Mouse (Mus musculus) lung, postnatal 0 days (tissue): ENCODE data around the gene Ppp1r9a. TPM values are rescaled to one million over a fixed set of nuclear protein-coding genes. Genes with fewer than 3 reads are reported as not detected.
"Not testable (repeated sequence)": the region's sequence is repeated elsewhere in the genome, so short reads cannot be mapped to it uniquely, and the experiment has no call there.

Experiments
- ATAC-seq: fragments of 200-750 bp; cut with Nextera tagmentation; 2 replicates; pipeline ENCODE4 v1.8.0; 2017; ENCODE audit warnings: moderate library complexity
- DNase-seq: peaks from one replicate; pipeline ENCODE4 v3.0.0-alpha.2; 2016; ENCODE audit warnings: low spot score
- H3K27ac ChIP-seq: fragments of 300-500 bp; sonication (generic); 2 replicates; pipeline ENCODE4 v1.5.1; 2014; ENCODE audit warnings: antibody characterized with exemption, mild to moderate bottlenecking, low read length, mixed read lengths
- H3K27me3 ChIP-seq: fragments of 300-500 bp; sonication (generic); replicated peaks from 2 replicates; pipeline ENCODE4 v1.6.1; 2014; ENCODE audit warnings: low read length, mixed read lengths; ENCODE audit not compliant: insufficient read depth
- H3K36me3 ChIP-seq: fragments of 300-500 bp; sonication (generic); 2 replicates; pipeline ENCODE4 v1.6.1; 2014; ENCODE audit warnings: low read length, mixed read lengths; ENCODE audit not compliant: insufficient read depth
- H3K4me1 ChIP-seq: fragments of 300-500 bp; sonication (generic); 2 replicates; pipeline ENCODE4 v1.6.1; 2014; ENCODE audit warnings: antibody characterized with exemption, low read depth, low read length, mixed read lengths; ENCODE audit not compliant: insufficient read depth
- H3K4me2 ChIP-seq: fragments of 300-500 bp; sonication (generic); replicated peaks from 2 replicates; pipeline ENCODE4 v1.6.1; 2014; ENCODE audit warnings: low read depth, mild to moderate bottlenecking, low read length, moderate library complexity, mixed read lengths
- H3K4me3 ChIP-seq: fragments of 300-500 bp; sonication (generic); 2 replicates; pipeline ENCODE4 v1.5.1; 2014; ENCODE audit warnings: low read depth, low read length
- H3K9ac ChIP-seq: fragments of 300-500 bp; sonication (generic); replicated peaks from 2 replicates; pipeline ENCODE4 v1.6.1; 2014; ENCODE audit warnings: low read depth, mild to moderate bottlenecking
- H3K9me3 ChIP-seq: fragments of 300-500 bp; sonication (generic); 2 replicates; pipeline ENCODE4 v1.6.1; 2016; ENCODE audit warnings: low read length, mixed read lengths
- CTCF ChIP-seq: IDR thresholded peaks from 2 replicates; pipeline ENCODE4 v1.5.1; 2016; ENCODE audit warnings: antibody characterized with exemption, mild to moderate bottlenecking
- EP300 ChIP-seq: IDR thresholded peaks from 2 replicates; pipeline ENCODE4 v1.6.1; 2016; ENCODE audit warnings: antibody characterized with exemption, mild to moderate bottlenecking, control low read depth
- WGBS: fragments of 180-500 bp; shearing (Covaris S2); extraction: QIAGEN DNeasy Blood & Tissue Kit; methylation state at CpG from one replicate; pipeline ENCODE4 v1.1.7; 2014; 5-methylcytosine and 5-hydroxymethylcytosine counted together
- polyA plus RNA-seq: library from polyadenylated mRNA; unstranded; fragments of >200 nt; fragmentation: Nextera tagmentation; extraction: Ambion mirVana; gene quantifications from 2 replicates; pipeline ENCODE4 v1.2.1, GENCODE M21; 2015

Gene Ppp1r9a
- polyA plus RNA-seq, 1 experiment from 2014 or later, result 11.2 TPM

- TF ChIP-seq CTCF, result no peak
- TF ChIP-seq EP300, result no peak
- ATAC-seq, result no peak
- Histone ChIP-seq H3K4me3 (no peak overlapping the region), H3K9me3 (no peaks in the 10 kb centered on the region), H3K4me1 (peaks cover 2% of the 10 kb centered on the region; the same call in 1 of the 2 replicates), H3K9ac (no peak overlapping the region), H3K4me2 (no peak overlapping the region), H3K27me3 (no peaks in the 10 kb centered on the region), H3K36me3 (no peaks in the 10 kb centered on the region), H3K27ac (no peak overlapping the region)
- 50% methylated on average over 6 of the region's 6 CpGs for WGBS
- no peak for DNase-seq
Observed at GRCm38 (mm10) chr6:4899906-4900305, 2.8 kb upstream of the Ppp1r9a start.

GRCm38 (mm10) chr6:4903325-4904054, 773 bp downstream of the Ppp1r9a start:
- 1% methylated on average over 52 of the region's 77 CpGs for WGBS

GRCm38 (mm10) chr6:4904055-4904450, 1.3 kb downstream of the Ppp1r9a start:
- H3K4me3 ChIP-seq, result peak overlapping the region; percentile 74
- H3K27me3 ChIP-seq, result no peaks in the 10 kb centered on the region
- H3K4me1 ChIP-seq, result peaks cover 2% of the 10 kb centered on the region; the same call in 1 of the 2 replicates
- TF ChIP-seq CTCF (no peak), EP300 (no peak)
- DNase-seq (peak; percentile 50), ATAC-seq (no peak)
- peak overlapping the region; percentile 90 for H3K27ac ChIP-seq
- no peaks in the 10 kb centered on the region for H3K9me3 ChIP-seq
- 5% methylated on average over 9 of the region's 9 CpGs for WGBS
- no peaks in the 10 kb centered on the region for H3K36me3 ChIP-seq
- H3K9ac ChIP-seq, result peak overlapping the region; percentile 87
- peak overlapping the region; percentile 81 for H3K4me2 ChIP-seq

More at GRCm38 (mm10) chr6:4903325-4904054, 773 bp downstream of the Ppp1r9a start:
- H3K27ac ChIP-seq, result peak overlapping the region; percentile 90
- peak overlapping the region; percentile 74 for H3K4me3 ChIP-seq
- ATAC-seq, result peak; percentile 76
- H3K9me3 ChIP-seq, result no peaks in the 10 kb centered on the region
- no peaks in the 10 kb centered on the region for H3K36me3 ChIP-seq
- TF ChIP-seq CTCF (no peak), EP300 (no peak)
- peak; percentile 71 for DNase-seq
- H3K27me3 ChIP-seq, result no peaks in the 10 kb centered on the region
- peak overlapping the region; percentile 87 for H3K9ac ChIP-seq
- H3K4me2 ChIP-seq, result peak overlapping the region; percentile 81
- peaks cover 2% of the 10 kb centered on the region; the same call in 1 of the 2 replicates for H3K4me1 ChIP-seq

- Histone ChIP-seq H3K4me1 (no peaks in the 10 kb centered on the region), H3K9me3 (no peaks in the 10 kb centered on the region), H3K27me3 (no peaks in the 10 kb centered on the region), H3K27ac (no peak overlapping the region), H3K4me3 (no peak overlapping the region), H3K4me2 (no peak overlapping the region), H3K36me3 (no peaks in the 10 kb centered on the region), H3K9ac (no peak overlapping the region)
- ATAC-seq (no peak), DNase-seq (no peak)
- TF ChIP-seq CTCF, result no peak
- no peak for TF ChIP-seq EP300
- 76% methylated on average over 10 of the region's 10 CpGs for WGBS
Observed at GRCm38 (mm10) chr6:4910042-4910634, 7.4 kb downstream of the Ppp1r9a start.

- H3K4me2 ChIP-seq, result no peak overlapping the region
- H3K4me3 ChIP-seq, result no peak overlapping the region
- no peaks in the 10 kb centered on the region for H3K27me3 ChIP-seq
- H3K36me3 ChIP-seq, result no peaks in the 10 kb centered on the region
- ATAC-seq, result no peak
- no peak overlapping the region for H3K9ac ChIP-seq
- no peak for DNase-seq
- no peaks in the 10 kb centered on the region for H3K4me1 ChIP-seq
- H3K9me3 ChIP-seq, result no peaks in the 10 kb centered on the region
- no peak for TF ChIP-seq EP300
- no peak for TF ChIP-seq CTCF
- H3K27ac ChIP-seq, result no peak overlapping the region
- 42% methylated on average over 5 of the region's 5 CpGs for WGBS
Observed at GRCm38 (mm10) chr6:4918470-4918869, 15.8 kb downstream of the Ppp1r9a start.

GRCm38 (mm10) chr6:4923791-4924190, 21.1 kb downstream of the Ppp1r9a start:
- H3K27me3 ChIP-seq, DNase-seq, H3K27ac ChIP-seq, H3K9me3 ChIP-seq, H3K4me2 ChIP-seq, H3K36me3 ChIP-seq, H3K9ac ChIP-seq, H3K4me3 ChIP-seq, H3K4me1 ChIP-seq: not testable (repeated sequence)
- ATAC-seq, result peak; percentile 35
